Mouse (Mus musculus): ENCODE results near the gene Chd2.
A peak's percentile ranks its signal among the peaks of the same experiment; 100 is the strongest.

Gene Chd2

GRCm38 (mm10) chr7:73561492-73562055 is 19.9 kb upstream of the Chd2 start:
- DNase-seq (ENCODE audit: low read depth), result no peak

DNA sequence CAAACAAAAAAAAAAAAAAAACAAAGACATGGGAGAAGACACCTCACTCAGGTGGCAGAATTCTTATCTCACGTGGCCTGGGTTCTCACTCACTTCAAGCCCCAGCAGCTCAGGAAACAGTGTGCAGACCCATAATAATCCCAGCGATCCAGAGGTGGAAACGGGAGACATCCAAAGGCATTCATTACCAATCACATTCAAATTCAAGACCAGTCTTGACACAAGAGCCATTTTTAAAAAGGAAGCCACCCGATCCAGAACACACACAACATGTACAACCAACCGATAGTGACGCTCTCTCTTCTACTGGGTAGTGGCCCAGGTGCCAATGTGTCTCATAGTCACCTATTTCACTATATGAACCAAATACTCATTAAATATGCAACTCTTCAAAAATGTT is 19.2 kb upstream of the Chd2 start:
- no peak for DNase-seq (ENCODE audit: low read depth)

GRCm38 (mm10) chr7:73559853-73560190 is 18.2 kb upstream of the Chd2 start:
- DNase-seq (ENCODE audit: low read depth), result no peak

GRCm38 (mm10) chr7:73559170-73559852 is 17.7 kb upstream of the Chd2 start:
- no peak for DNase-seq (ENCODE audit: low read depth)

GRCm38 (mm10) chr7:73558293-73559169 is 16.9 kb upstream of the Chd2 start:
- peak; percentile 100 for DNase-seq (ENCODE audit: low read depth)

- DNase-seq (ENCODE audit: low read depth), result no peak
Observed at GRCm38 (mm10) chr7:73557671-73558265, 16.1 kb upstream of the Chd2 start.

DNA sequence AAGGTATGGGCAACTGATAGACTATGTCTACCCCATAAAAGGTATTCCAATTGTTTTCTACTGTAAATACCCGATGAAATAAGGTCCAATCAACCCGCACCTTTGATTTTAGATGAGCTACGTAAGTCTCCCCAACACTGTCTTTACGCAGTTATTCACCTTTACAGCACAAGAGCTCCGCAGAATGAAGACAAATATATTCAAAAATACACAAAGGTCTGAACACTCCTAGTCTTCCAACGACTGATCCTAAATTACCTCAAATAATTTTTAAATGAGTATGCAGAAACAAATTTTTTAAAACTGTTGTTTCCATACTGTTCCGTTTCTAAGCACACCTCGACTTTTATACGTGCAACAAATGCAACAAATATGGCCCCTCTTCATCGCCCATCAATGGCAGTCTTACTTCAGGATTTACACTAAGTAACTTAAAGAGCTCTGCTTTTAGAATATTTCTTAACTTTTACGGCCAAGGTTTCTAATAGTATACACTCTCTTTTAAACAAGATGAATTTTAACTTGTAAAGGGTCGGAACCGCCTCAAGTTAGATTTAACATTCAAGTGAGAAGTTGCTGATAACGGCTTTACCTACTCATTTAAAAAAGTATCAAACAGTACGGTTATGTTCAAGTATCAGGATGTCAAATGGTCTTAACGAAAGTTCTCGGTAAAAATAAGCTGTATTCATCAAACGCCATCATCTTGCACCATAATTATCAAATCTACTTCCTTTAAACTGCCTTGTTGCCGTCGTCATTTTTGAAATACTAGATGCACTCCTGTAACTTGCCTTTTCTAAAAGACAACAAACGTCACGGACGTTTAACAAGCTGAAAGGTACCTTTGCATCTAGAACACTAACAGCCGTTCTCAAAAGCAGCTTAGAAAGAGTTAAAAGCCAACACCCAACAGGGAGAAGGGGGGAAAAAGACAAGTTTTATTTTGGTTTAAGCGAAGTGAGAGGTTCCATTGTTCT is 15.3 kb upstream of the Chd2 start:
- peak; percentile 80 for DNase-seq (ENCODE audit: low read depth)

DNA sequence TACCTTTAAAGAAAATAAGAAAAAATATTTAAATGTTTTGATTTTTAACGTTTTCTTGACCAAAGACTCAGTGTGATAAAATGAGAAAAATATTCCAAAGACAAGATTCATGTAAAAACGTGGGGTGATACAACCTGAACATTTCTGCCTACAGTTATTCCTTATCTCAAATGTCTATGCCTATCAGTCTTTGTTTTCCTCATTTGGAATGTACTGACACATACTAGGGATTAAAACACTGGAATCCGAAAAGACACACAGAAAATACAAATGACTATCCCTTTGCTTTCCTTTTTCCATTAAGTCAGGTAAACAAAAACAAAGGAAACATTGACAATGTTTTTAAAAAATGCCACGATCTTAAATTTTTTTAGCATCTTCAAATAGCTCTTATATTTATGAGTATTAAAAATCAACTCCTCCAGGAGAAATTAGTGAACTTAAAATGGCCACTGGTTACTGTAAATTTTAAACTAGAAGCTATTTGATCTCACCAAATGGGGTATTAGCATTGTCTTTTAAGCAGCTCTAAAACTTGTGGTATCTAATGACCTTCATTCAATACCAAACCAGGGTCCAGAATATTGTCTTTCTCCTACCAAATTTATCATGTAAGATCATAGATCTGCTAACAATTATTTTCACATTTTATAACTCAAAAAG is 14.4 kb upstream of the Chd2 start:
- DNase-seq (ENCODE audit: low read depth), result peak; percentile 48

GRCm38 (mm10) chr7:73554849-73555248 is 13.2 kb upstream of the Chd2 start:
- no peak for DNase-seq (ENCODE audit: low read depth)

GRCm38 (mm10) chr7:73553160-73553559 is 11.5 kb upstream of the Chd2 start:
- no peak for DNase-seq (ENCODE audit: low read depth)

GRCm38 (mm10) chr7:73552054-73552750 is 10.6 kb upstream of the Chd2 start:
- peak; percentile 64 for DNase-seq (ENCODE audit: low read depth)

GRCm38 (mm10) chr7:73551370-73551769 is 9.7 kb upstream of the Chd2 start:
- DNase-seq (ENCODE audit: low read depth), result no peak

GRCm38 (mm10) chr7:73548051-73548450 is 6.4 kb upstream of the Chd2 start:
- DNase-seq (ENCODE audit: low read depth), result no peak

GRCm38 (mm10) chr7:73546561-73547510 is 5.2 kb upstream of the Chd2 start:
- peak; percentile 80 for DNase-seq (ENCODE audit: low read depth)

GRCm38 (mm10) chr7:73545004-73545403 is 3.4 kb upstream of the Chd2 start:
- DNase-seq (ENCODE audit: low read depth), result no peak

GRCm38 (mm10) chr7:73542131-73542853 is 662 bp upstream of the Chd2 start:
- DNase-seq (ENCODE audit: low read depth), result no peak

GRCm38 (mm10) chr7:73541079-73541390 is 595 bp downstream of the Chd2 start:
- DNase-seq (ENCODE audit: low read depth), result no peak

GRCm38 (mm10) chr7:73540202-73541078 is 1.2 kb downstream of the Chd2 start:
- DNase-seq (ENCODE audit: low read depth), result peak; percentile 71
